Mouse (Mus musculus) megakaryocyte, embryonic 14.5 days (primary cell): ENCODE data around the gene L3mbtl1.

Source experiments
- FLI1 ChIP-seq: IDR thresholded peaks from 2 replicates; pipeline ENCODE4 v1.6.1; 2012; ENCODE audit warnings: low read length, inconsistent platforms, mixed read lengths
- GATA1 ChIP-seq: IDR thresholded peaks from 3 replicates; pipeline ENCODE4 v1.6.1; 2012; ENCODE audit warnings: mixed read lengths, low read length, inconsistent platforms, borderline replicate concordance

DNA sequence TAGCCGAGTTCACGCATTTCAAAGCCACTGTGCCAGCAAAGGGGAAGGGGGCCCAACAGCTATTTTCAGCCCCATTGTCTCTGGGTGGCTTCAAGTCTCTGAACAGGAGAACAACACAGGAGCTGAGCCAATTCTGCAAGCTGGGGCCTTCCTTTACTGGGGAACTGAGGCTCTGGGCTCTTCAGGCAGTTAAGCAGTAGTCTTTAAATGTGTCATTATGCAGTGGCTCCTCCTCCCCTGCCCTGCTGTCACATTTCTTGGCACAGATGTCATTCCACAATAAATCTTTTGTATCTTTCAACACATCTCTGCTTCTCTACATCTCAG, 42.7 kb upstream of the L3mbtl1 start:
- no peak for TF ChIP-seq GATA1
- no peak for TF ChIP-seq FLI1
